ENCODE assay signal across 8 mouse cellular contexts in genomic region chr8:121591178-121592066, GRCm38 (mm10). TPM values are rescaled to one million over a fixed set of nuclear protein-coding genes. Genes with fewer than 3 reads are reported as not detected.
DNase-seq lines count a peak whose midpoint lies in the region; ATAC-seq and TF ChIP-seq lines count a peak whose summit lies in the region.

No protein-coding gene starts in this region.

- peaks cover 47% of the 10 kb centered on the region for H3K36me3 ChIP-seq in E14TG2a.4 (ENCODE audit: insufficient read depth, low read length)
- H3K36me3 ChIP-seq in forebrain, postnatal 0 days (ENCODE audit: insufficient read depth), result peaks cover 24% of the 10 kb centered on the region
- peaks cover 31% of the 10 kb centered on the region for H3K36me3 ChIP-seq in intestine, postnatal 0 days (ENCODE audit: control insufficient read depth, insufficient read depth)
- peaks cover 20% of the 10 kb centered on the region for H3K36me3 ChIP-seq in neural tube, embryonic 14.5 days (ENCODE audit: control insufficient read depth, insufficient read depth, low read length)

- H3K4me1 ChIP-seq in E14TG2a.4 (replicated peaks; ENCODE audit: low read depth, low read length), result peaks cover 57% of the 10 kb centered on the region
- H3K4me1 ChIP-seq in bone marrow, adult 2 months (ENCODE audit: control insufficient read depth, insufficient read depth, low read length), result peaks cover 2% of the 10 kb centered on the region; the same call in 1 of the 2 replicates
- H3K4me1 ChIP-seq in forebrain, postnatal 0 days (ENCODE audit: insufficient read depth), result peaks cover 15% of the 10 kb centered on the region
- peaks cover 14% of the 10 kb centered on the region for H3K4me1 ChIP-seq in intestine, postnatal 0 days (replicated peaks; ENCODE audit: control insufficient read depth, insufficient read depth, low read length)
- peaks cover 29% of the 10 kb centered on the region for H3K4me1 ChIP-seq in lung, adult 2 months (ENCODE audit: control insufficient read depth, insufficient read depth, low read length)
- H3K4me1 ChIP-seq in neural tube, embryonic 14.5 days (ENCODE audit: control insufficient read depth, insufficient read depth, low read length), result peaks cover 20% of the 10 kb centered on the region

- peak overlapping the region; percentile 86 for H3K4me2 ChIP-seq in forebrain, postnatal 0 days (ENCODE audit: low read depth)
- H3K4me2 ChIP-seq in intestine, postnatal 0 days (replicated peaks; ENCODE audit: low read depth), result peak overlapping the region; percentile 73
- peak overlapping the region; percentile 91 for H3K4me2 ChIP-seq in neural tube, embryonic 14.5 days (ENCODE audit: low read depth, low read length)

- peak; percentile 57 for DNase-seq in forebrain, postnatal 0 days
- DNase-seq in lung, adult 2 months, result peak; percentile 48
- no peak for DNase-seq in right cerebral cortex, postnatal 25 days
- no peak for DNase-seq in left cerebral cortex, postnatal 36 days (ENCODE audit: low spot score in 2 of 2)

- peak overlapping the region; percentile 96 for H3K4me3 ChIP-seq in E14TG2a.4 (replicated peaks; ENCODE audit: low read length)
- peak overlapping the region; percentile 87 for H3K4me3 ChIP-seq in bone marrow, adult 2 months (replicated peaks; ENCODE audit: control insufficient read depth, low read depth, low read length)
- peak overlapping the region; percentile 83 for H3K4me3 ChIP-seq in forebrain, postnatal 0 days (ENCODE audit: low read depth, low read length)
- peak overlapping the region; percentile 84 for H3K4me3 ChIP-seq in intestine, postnatal 0 days (ENCODE audit: low read depth, low read length)
- H3K4me3 ChIP-seq in lung, adult 2 months (replicated peaks; ENCODE audit: extremely low read depth, low read depth, low read length), result peak overlapping the region; percentile 91
- H3K4me3 ChIP-seq in neural tube, embryonic 14.5 days (ENCODE audit: low read depth, low read length), result peak overlapping the region; percentile 84

- no peaks in the 10 kb centered on the region for H3K27me3 ChIP-seq in E14TG2a.4 (ENCODE audit: insufficient read depth, low read length)
- no peaks in the 10 kb centered on the region for H3K27me3 ChIP-seq in forebrain, postnatal 0 days (ENCODE audit: insufficient read depth, low read length)
- no peaks in the 10 kb centered on the region for H3K27me3 ChIP-seq in intestine, postnatal 0 days (replicated peaks; ENCODE audit: control insufficient read depth, insufficient read depth, low read length)
- no peaks in the 10 kb centered on the region for H3K27me3 ChIP-seq in neural tube, embryonic 14.5 days (ENCODE audit: control insufficient read depth, insufficient read depth, low read length)

- peak overlapping the region; percentile 89 for H3K9ac ChIP-seq in forebrain, postnatal 0 days
- peak overlapping the region; percentile 86 for H3K9ac ChIP-seq in intestine, postnatal 0 days (ENCODE audit: low read depth, low read length)
- H3K9ac ChIP-seq in neural tube, embryonic 14.5 days (replicated peaks; ENCODE audit: low read depth, low read length), result peak overlapping the region; percentile 88

- peak overlapping the region; percentile 83 for H3K27ac ChIP-seq in bone marrow, adult 2 months (ENCODE audit: control insufficient read depth, insufficient read depth, low read depth, low read length, poor library complexity)
- peak overlapping the region; percentile 87; the same call in 1 of the 2 replicates for H3K27ac ChIP-seq in forebrain, postnatal 0 days (ENCODE audit: low read depth, low read length)
- H3K27ac ChIP-seq in intestine, postnatal 0 days (ENCODE audit: low read depth, low read length), result peak overlapping the region; percentile 84
- H3K27ac ChIP-seq in neural tube, embryonic 14.5 days (ENCODE audit: low read depth, low read length), result peak overlapping the region; percentile 16; the same call in 1 of the 2 replicates

- no peak for TF ChIP-seq POLR2A in bone marrow, adult 2 months (IDR thresholded peaks at IDR 0.05; ENCODE audit: borderline replicate concordance, control insufficient read depth, low read depth, low read length)
- TF ChIP-seq POLR2A in lung, adult 2 months (IDR thresholded peaks at IDR 0.05; ENCODE audit: borderline replicate concordance, extremely low read depth, low read depth, low read length), result peak; percentile 25; the same call in 1 of the 2 replicates

- ATAC-seq in forebrain, postnatal 0 days, result 0 out of 2 replicates have a peak, but pooled peaks have one; percentile 10
- ATAC-seq in intestine, postnatal 0 days, result peak; percentile 30
- ATAC-seq in neural tube, embryonic 14.5 days (ENCODE audit: low read depth), result 0 out of 2 replicates have a peak, but pooled peaks have one; percentile 14

- 18% methylated on average over 20 of the region's 20 CpGs for WGBS in bone marrow, adult 2 months
- 16% methylated on average over 20 of the region's 20 CpGs for WGBS in forebrain, postnatal 0 days
- WGBS in intestine, postnatal 0 days, result 7% methylated on average over 20 of the region's 20 CpGs
- WGBS in lung, adult 2 months, result 6% methylated on average over 20 of the region's 20 CpGs
- WGBS in neural tube, embryonic 14.5 days, result 15% methylated on average over 20 of the region's 20 CpGs

- intact Hi-C loops in left cerebral cortex, postnatal 36 days (cut with DNase I), result no loop called here

- TF ChIP-seq CTCF in E14TG2a.4 (conservative IDR thresholded peaks at IDR 0.05; ENCODE audit: low read length), result peak; percentile 40
- peak; percentile 54; the same call in 1 of the 2 replicates for TF ChIP-seq CTCF in bone marrow, adult 2 months (IDR thresholded peaks at IDR 0.05; ENCODE audit: control insufficient read depth, insufficient read depth, low read length)
- peak; percentile 58 for TF ChIP-seq CTCF in forebrain, postnatal 0 days (IDR thresholded peaks at IDR 0.05; ENCODE audit: low read depth)
- peak; percentile 71 for TF ChIP-seq CTCF in intestine, postnatal 0 days (IDR thresholded peaks at IDR 0.05; ENCODE audit: low read depth)
- peak; percentile 27; the same call in 1 of the 2 replicates for TF ChIP-seq CTCF in lung, adult 2 months (IDR thresholded peaks at IDR 0.05; ENCODE audit: insufficient read depth, low read length)

- H3K9me3 ChIP-seq in E14TG2a.4 (ENCODE audit: low read length), result no peaks in the 10 kb centered on the region
- H3K9me3 ChIP-seq in forebrain, postnatal 0 days (ENCODE audit: low read length), result no peaks in the 10 kb centered on the region
- no peaks in the 10 kb centered on the region for H3K9me3 ChIP-seq in intestine, postnatal 0 days (ENCODE audit: control insufficient read depth)
- H3K9me3 ChIP-seq in neural tube, embryonic 14.5 days (ENCODE audit: control insufficient read depth, low read length), result no peaks in the 10 kb centered on the region

RNA-seq across cellular contexts. Expression of gene Map1lc3b, which starts 1.3 kb away (rescaled TPM):
- polyA plus RNA-seq in bone marrow, adult 2 months (2011; ENCODE audit: insufficient read depth, insufficient read length, low replicate concordance, missing spikeins), result 106 and 113 TPM in 2 replicates
- 262 and 284 TPM in 2 replicates for total RNA-seq in forebrain, postnatal 0 days (2014; rRNA removed)
- 386 and 390 TPM in 2 replicates for polyA plus RNA-seq in forebrain, postnatal 0 days (2015; fragmentation: Nextera tagmentation; extraction: Ambion mirVana)
- 264 and 267 TPM in 2 replicates for polyA plus RNA-seq in intestine, postnatal 0 days (2015; fragmentation: Nextera tagmentation; extraction: Ambion mirVana)
- polyA plus RNA-seq in lung, adult 2 months (2012; rRNA removed), result 106 and 140 TPM in 2 replicates
- 427 and 428 TPM in 2 replicates for polyA plus RNA-seq in neural tube, embryonic 14.5 days (2014; fragmentation: Nextera tagmentation; extraction: Ambion mirVana)
- total RNA-seq in left cerebral cortex, postnatal 36 days (2021), result 100 to 1,000 TPM; 167 to 190 TPM

RNA-seq across cellular contexts. Expression of gene Fbxo31, which starts 12.8 kb away (rescaled TPM):
- polyA plus RNA-seq in bone marrow, adult 2 months (2011; ENCODE audit: insufficient read depth, insufficient read length, low replicate concordance, missing spikeins), result 9.4 and 19.4 TPM in 2 replicates
- 52.1 and 58.3 TPM in 2 replicates for total RNA-seq in forebrain, postnatal 0 days (2014; rRNA removed)
- polyA plus RNA-seq in forebrain, postnatal 0 days (2015; fragmentation: Nextera tagmentation; extraction: Ambion mirVana), result 31.5 and 38.2 TPM in 2 replicates
- 4.5 and 5.6 TPM in 2 replicates for polyA plus RNA-seq in intestine, postnatal 0 days (2015; fragmentation: Nextera tagmentation; extraction: Ambion mirVana)
- polyA plus RNA-seq in lung, adult 2 months (2012; rRNA removed), result 48.2 and 49.9 TPM in 2 replicates
- 33.9 and 39.6 TPM in 2 replicates for polyA plus RNA-seq in neural tube, embryonic 14.5 days (2014; fragmentation: Nextera tagmentation; extraction: Ambion mirVana)
- 100 to 1,000 TPM in 1 of 2 experiments, 10 to 100 TPM in 1; 98.8 to 116 TPM for total RNA-seq in left cerebral cortex, postnatal 36 days (2021)

RNA-seq across cellular contexts. Expression of gene 1700018B08Rik, which starts 47.3 kb away (rescaled TPM):
- not detected in 2 replicates for polyA plus RNA-seq in bone marrow, adult 2 months (2011; ENCODE audit: insufficient read depth, insufficient read length, low replicate concordance, missing spikeins)
- not detected in 2 replicates for total RNA-seq in forebrain, postnatal 0 days (2014; rRNA removed)
- polyA plus RNA-seq in forebrain, postnatal 0 days (2015; fragmentation: Nextera tagmentation; extraction: Ambion mirVana), result not detected in 2 replicates
- polyA plus RNA-seq in intestine, postnatal 0 days (2015; fragmentation: Nextera tagmentation; extraction: Ambion mirVana), result not detected in 2 replicates
- not detected in 2 replicates for polyA plus RNA-seq in lung, adult 2 months (2012; rRNA removed)
- not detected in 2 replicates for polyA plus RNA-seq in neural tube, embryonic 14.5 days (2014; fragmentation: Nextera tagmentation; extraction: Ambion mirVana)
- total RNA-seq in left cerebral cortex, postnatal 36 days (2021), result not detected

Comparison
In these comparisons a context has a peak if more than half of its experiments do, and no peak if none do; other contexts are left out.
1. H3K27ac ChIP-seq: peak in every context shown above with its lines; median percentile 87 in forebrain, postnatal 0 days; 84 in intestine, postnatal 0 days; 83 in bone marrow, adult 2 months; 16 in neural tube, embryonic 14.5 days.
2. DNase-seq: peak in forebrain, postnatal 0 days (single experiment) and lung, adult 2 months (single experiment); none in right cerebral cortex, postnatal 25 days (single experiment) and left cerebral cortex, postnatal 36 days (0 of 2).
3. Peak in every context shown above with its lines, with median percentiles within 50 percentile points of each other: H3K4me3 ChIP-seq, CTCF ChIP-seq, ATAC-seq, H3K4me2 ChIP-seq and H3K9ac ChIP-seq.